Mouse (Mus musculus) layer of hippocampus, postnatal 36 days (tissue): ENCODE measurements around the gene Slc25a20. TPM values are rescaled to one million over a fixed set of nuclear protein-coding genes. Genes with fewer than 3 reads are reported as not detected.

ENCODE experiments used
- microRNA-seq, 2 experiments: library from miRNA; unstranded; fragments of <30 nt; microRNA quantifications; one replicate each; pipeline ENCODE4 v1.2.0; 2021
- total RNA-seq, 2 experiments: library from RNA; stranded (reverse); gene quantifications; 2 replicates each; pipeline ENCODE4 v1.2.3; 2021

Gene Slc25a20
- total RNA-seq, 2 experiments from 2014 or later = 15.7 to 17.5 TPM

Small RNA genes within 50 kb of the gene (microRNA-seq; reads per million reads assigned to microRNA genes)
- gene Gm26298 = 0 reads per million in 2 experiments

Other genes starting within 250 kb of the Slc25a20 start
- gene Ccdc36, start 233.6 kb upstream of the Slc25a20 start, total RNA-seq = under 1 TPM in 1 of 2 experiments, not detected in 1; 0.18 TPM
- gene BC048562, start 225.6 kb upstream of the Slc25a20 start, total RNA-seq = not detected
- gene Ccdc71, start 201.6 kb upstream of the Slc25a20 start, total RNA-seq = 10 to 100 TPM; 32.0 to 37.2 TPM
- 10 to 100 TPM; 16.6 to 18.1 TPM for gene Klhdc8b, start 200.5 kb upstream of the Slc25a20 start, total RNA-seq
- gene Lamb2, start 182.4 kb upstream of the Slc25a20 start, total RNA-seq = 10 to 100 TPM; 25.1 to 34.4 TPM
- 100 to 1,000 TPM; 140 to 165 TPM for gene Usp19, start 171.5 kb upstream of the Slc25a20 start, total RNA-seq
- gene Qars, start 154.4 kb upstream of the Slc25a20 start, total RNA-seq = 10 to 100 TPM; 72.1 to 88.7 TPM
- gene Qrich1, start 145.3 kb upstream of the Slc25a20 start, total RNA-seq = 100 to 1,000 TPM; 139 to 141 TPM
- 10 to 100 TPM; 63.4 to 68.4 TPM for gene Impdh2, start 101.8 kb upstream of the Slc25a20 start, total RNA-seq
- gene Ndufaf3, start 94.7 kb upstream of the Slc25a20 start, total RNA-seq = 10 to 100 TPM; 52.6 to 66.3 TPM
- gene Dalrd3, start 92.2 kb upstream of the Slc25a20 start, total RNA-seq = 100 to 1,000 TPM in 1 of 2 experiments, 10 to 100 TPM in 1; 98.7 to 109 TPM
- 100 to 1,000 TPM; 106 to 107 TPM for gene Wdr6, start 83.3 kb upstream of the Slc25a20 start, total RNA-seq
- 10 to 100 TPM; 93.1 to 93.2 TPM for gene P4htm, start 64.4 kb upstream of the Slc25a20 start, total RNA-seq
- 10 to 100 TPM; 50.7 to 54.2 TPM for gene Arih2, start 12.7 kb upstream of the Slc25a20 start, total RNA-seq
- gene Prkar2a, start 27.2 kb downstream of the Slc25a20 start, total RNA-seq = 10 to 100 TPM; 41.4 to 48.1 TPM
- gene Ip6k2, start 121.7 kb downstream of the Slc25a20 start, total RNA-seq = 100 to 1,000 TPM; 233 to 259 TPM
- gene Nckipsd, start 146.3 kb downstream of the Slc25a20 start, total RNA-seq = 10 to 100 TPM; 70.3 TPM
- gene Celsr3, start 164.2 kb downstream of the Slc25a20 start, total RNA-seq = 10 to 100 TPM; 60.6 to 73.4 TPM
- 10 to 100 TPM; 17.9 to 23.1 TPM for gene Slc26a6, start 191.2 kb downstream of the Slc25a20 start, total RNA-seq